Comparison of ENCODE assay signal across 8 mouse cellular contexts in genomic region chr15:61770721-61771542, GRCm38 (mm10).
A peak's percentile ranks its signal among the peaks of the same experiment; 100 is the strongest.
DNase-seq lines count a peak whose midpoint lies in the region; ATAC-seq and TF ChIP-seq lines count a peak whose summit lies in the region.

No protein-coding gene starts in this region.

- ATAC-seq in neural tube, embryonic 15.5 days (ENCODE audit: low FRiP score): no peak
- ATAC-seq in embryonic facial prominence, embryonic 13.5 days (ENCODE audit: insufficient number of reproducible peaks, insufficient read depth, low FRiP score, low TSS enrichment, low read depth): no peak
- peak; percentile 77 for ATAC-seq in kidney, postnatal 0 days (replicated peaks; ENCODE audit: low FRiP score, low read depth)
- ATAC-seq in forebrain, embryonic 14.5 days: no peak

- H3K27me3 ChIP-seq in neural tube, embryonic 15.5 days (replicated peaks): no peaks in the 10 kb centered on the region
- no peaks in the 10 kb centered on the region for H3K27me3 ChIP-seq in embryonic facial prominence, embryonic 13.5 days
- H3K27me3 ChIP-seq in kidney, postnatal 0 days (ENCODE audit: insufficient read depth, low read length): no peaks in the 10 kb centered on the region
- no peaks in the 10 kb centered on the region for H3K27me3 ChIP-seq in forebrain, embryonic 14.5 days (replicated peaks; ENCODE audit: control insufficient read depth, insufficient read depth, low read length)

- no peak overlapping the region for H3K27ac ChIP-seq in neural tube, embryonic 15.5 days (replicated peaks)
- H3K27ac ChIP-seq in embryonic facial prominence, embryonic 13.5 days: no peak overlapping the region
- no peak overlapping the region for H3K27ac ChIP-seq in kidney, postnatal 0 days
- H3K27ac ChIP-seq in forebrain, embryonic 14.5 days (ENCODE audit: low read depth, low read length): no peak overlapping the region

- H3K4me1 ChIP-seq in neural tube, embryonic 15.5 days: no peaks in the 10 kb centered on the region
- H3K4me1 ChIP-seq in embryonic facial prominence, embryonic 13.5 days: peaks cover 16% of the 10 kb centered on the region; the same call in 1 of the 2 replicates
- no peaks in the 10 kb centered on the region for H3K4me1 ChIP-seq in kidney, postnatal 0 days (replicated peaks; ENCODE audit: insufficient read depth, low read length)
- peaks cover 3% of the 10 kb centered on the region; the same call in 1 of the 2 replicates for H3K4me1 ChIP-seq in forebrain, embryonic 14.5 days (ENCODE audit: control insufficient read depth, insufficient read depth, low read length)

- no peaks in the 10 kb centered on the region for H3K9me3 ChIP-seq in neural tube, embryonic 15.5 days (replicated peaks)
- no peaks in the 10 kb centered on the region for H3K9me3 ChIP-seq in embryonic facial prominence, embryonic 13.5 days
- H3K9me3 ChIP-seq in kidney, postnatal 0 days (replicated peaks; ENCODE audit: low read length): no peaks in the 10 kb centered on the region
- no peaks in the 10 kb centered on the region for H3K9me3 ChIP-seq in forebrain, embryonic 14.5 days (replicated peaks; ENCODE audit: control insufficient read depth, low read length)

- peak; percentile 30 for DNase-seq in neural tube, embryonic 10.5 days (ENCODE audit: extremely low spot score, low spot score)
- peak; percentile 87 for DNase-seq in kidney, postnatal 0 days (ENCODE audit: low spot score)
- DNase-seq in skeletal muscle tissue, adult 2 months (ENCODE audit: low read depth, low spot score): peak; percentile 2
- no peak for DNase-seq in layer of hippocampus, adult 11-12 months (ENCODE audit: low spot score)
- no peak for DNase-seq in thymus, postnatal 36 days
- DNase-seq in forebrain, embryonic 14.5 days (ENCODE audit: low spot score): no peak

- H3K4me2 ChIP-seq in neural tube, embryonic 15.5 days: no peak overlapping the region
- peak overlapping the region; percentile 32 for H3K4me2 ChIP-seq in embryonic facial prominence, embryonic 13.5 days
- 0 out of 2 replicates have a peak overlapping the region, but pooled peaks have one; percentile 9 for H3K4me2 ChIP-seq in kidney, postnatal 0 days (ENCODE audit: low read length)
- no peak overlapping the region for H3K4me2 ChIP-seq in forebrain, embryonic 14.5 days (ENCODE audit: low read length)

- 72% methylated on average over 14 of the region's 14 CpGs for WGBS in neural tube, embryonic 15.5 days
- WGBS in embryonic facial prominence, embryonic 13.5 days: 47% methylated on average over 14 of the region's 14 CpGs
- 23% methylated on average over 14 of the region's 14 CpGs for WGBS in kidney, postnatal 0 days
- WGBS in forebrain, embryonic 14.5 days: 73% methylated on average over 14 of the region's 14 CpGs

- no peak for TF ChIP-seq CTCF in kidney, postnatal 0 days (IDR thresholded peaks at IDR 0.05; ENCODE audit: low read depth)

- H3K4me3 ChIP-seq in neural tube, embryonic 15.5 days (replicated peaks): no peak overlapping the region
- no peak overlapping the region for H3K4me3 ChIP-seq in embryonic facial prominence, embryonic 13.5 days
- no peak overlapping the region for H3K4me3 ChIP-seq in kidney, postnatal 0 days (replicated peaks; ENCODE audit: low read depth, low read length)
- H3K4me3 ChIP-seq in forebrain, embryonic 14.5 days (ENCODE audit: low read depth, low read length): no peak overlapping the region

- H3K9ac ChIP-seq in neural tube, embryonic 15.5 days (replicated peaks): no peak overlapping the region
- H3K9ac ChIP-seq in embryonic facial prominence, embryonic 13.5 days: no peak overlapping the region
- H3K9ac ChIP-seq in kidney, postnatal 0 days (ENCODE audit: low read depth, low read length): no peak overlapping the region
- H3K9ac ChIP-seq in forebrain, embryonic 14.5 days (ENCODE audit: low read length): no peak overlapping the region

- no peaks in the 10 kb centered on the region for H3K36me3 ChIP-seq in neural tube, embryonic 15.5 days
- H3K36me3 ChIP-seq in embryonic facial prominence, embryonic 13.5 days: no peaks in the 10 kb centered on the region
- no peaks in the 10 kb centered on the region for H3K36me3 ChIP-seq in kidney, postnatal 0 days (ENCODE audit: insufficient read depth, low read length)
- no peaks in the 10 kb centered on the region for H3K36me3 ChIP-seq in forebrain, embryonic 14.5 days (ENCODE audit: control insufficient read depth, insufficient read depth, low read length)

Comparison
In these comparisons a context has a peak if more than half of its experiments do, and no peak if none do; other contexts are left out.
1. DNase-seq: peak in neural tube, embryonic 10.5 days (single experiment), kidney, postnatal 0 days (single experiment) and skeletal muscle tissue, adult 2 months (single experiment); none in layer of hippocampus, adult 11-12 months (single experiment), thymus, postnatal 36 days (0 of 2) and forebrain, embryonic 14.5 days (single experiment).
2. H3K4me2 ChIP-seq: peak in embryonic facial prominence, embryonic 13.5 days (single experiment) and kidney, postnatal 0 days (single experiment); none in neural tube, embryonic 15.5 days (single experiment) and forebrain, embryonic 14.5 days (single experiment).